Mouse (Mus musculus) heart, postnatal 0 days (tissue): ENCODE results near the gene Ptgdr.

ENCODE experiments used
- CTCF ChIP-seq: IDR thresholded peaks from 2 replicates; pipeline ENCODE4 v1.5.1; 2016; ENCODE audit warnings: antibody characterized with exemption, control low read depth, low read depth
- EP300 ChIP-seq: IDR thresholded peaks from 2 replicates; pipeline ENCODE4 v1.6.1; 2016; ENCODE audit warnings: antibody characterized with exemption, low read depth

DNA sequence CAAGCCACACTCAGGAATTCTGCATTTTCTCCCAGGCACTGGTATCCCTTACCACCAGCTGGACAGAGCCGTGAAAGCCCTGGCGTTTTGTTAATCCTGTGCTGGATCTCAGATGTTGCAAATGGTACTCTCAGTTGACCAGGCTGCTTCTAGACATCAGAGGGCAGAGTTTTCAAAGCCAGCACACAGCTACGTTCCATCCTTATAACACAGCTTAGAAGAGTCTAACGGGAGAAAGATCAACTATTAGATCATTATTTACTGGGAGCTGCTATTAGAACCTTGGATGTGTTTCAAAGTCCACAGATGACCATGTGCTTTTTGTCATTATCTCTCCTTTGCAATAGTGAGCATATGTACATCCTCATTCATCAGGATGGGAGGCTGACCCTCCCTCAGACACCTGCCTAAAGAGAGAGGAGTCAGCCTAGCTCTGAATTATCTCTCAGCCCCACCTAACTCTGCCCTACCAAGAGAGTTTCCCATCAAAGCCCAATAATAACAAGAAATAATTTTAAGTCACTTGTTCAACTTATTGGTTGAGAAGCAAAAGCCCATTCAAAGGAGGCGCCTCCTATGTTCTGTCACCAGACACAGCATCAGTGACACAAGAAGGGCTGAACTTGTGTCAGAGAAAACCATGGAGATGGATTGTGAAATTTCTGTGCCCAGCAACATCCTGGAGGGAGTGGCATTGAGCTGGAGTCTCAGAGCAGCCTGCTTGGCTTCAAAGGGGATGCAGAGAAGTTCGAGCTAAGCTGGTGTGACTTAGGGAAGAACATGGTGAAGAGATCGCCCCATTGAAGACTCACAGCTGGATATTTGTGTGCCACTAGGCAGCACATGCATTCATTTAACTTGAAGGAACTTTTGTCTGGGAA is 37.8 kb downstream of the Ptgdr start:
- no peak for TF ChIP-seq EP300
- no peak for TF ChIP-seq CTCF
